Mouse (Mus musculus) bone marrow, adult 2 months (tissue): ENCODE results near the gene Ptpn4. TPM values are rescaled to one million over a fixed set of nuclear protein-coding genes. Genes with fewer than 3 reads are reported as not detected.

Experiments used
- H3K27ac ChIP-seq: fragments of 200-500 bp; 2 replicates; pipeline ENCODE4 v1.5.1; 2012; ENCODE audit warnings: low read depth, mild to moderate bottlenecking, control low read depth, inconsistent platforms, low read length; ENCODE audit not compliant: control insufficient read depth, poor library complexity, insufficient read depth
- H3K4me1 ChIP-seq: fragments of 200-500 bp; 2 replicates; pipeline ENCODE4 v1.6.1; 2011; ENCODE audit warnings: low read length; ENCODE audit not compliant: control insufficient read depth, insufficient read depth
- H3K4me3 ChIP-seq: fragments of 200-500 bp; replicated peaks from 2 replicates; pipeline ENCODE3; 2011; ENCODE audit warnings: mild to moderate bottlenecking, low read depth, low read length, control low read depth; ENCODE audit not compliant: control insufficient read depth
- CTCF ChIP-seq: fragments of 200-500 bp; IDR thresholded peaks from 2 replicates; pipeline ENCODE4 v1.5.1; 2011; ENCODE audit warnings: low read length, control low read depth; ENCODE audit not compliant: control insufficient read depth, insufficient read depth
- POLR2A ChIP-seq: fragments of 200-500 bp; IDR thresholded peaks from 2 replicates; pipeline ENCODE4 v1.6.1; 2011; ENCODE audit warnings: low read depth, mild to moderate bottlenecking, control low read depth, low read length, borderline replicate concordance; ENCODE audit not compliant: control insufficient read depth
- WGBS: fragments of 180-500 bp; shearing (Covaris S2); methylation state at CpG from one replicate; pipeline ENCODE4 v1.1.7; 2018; 5-methylcytosine and 5-hydroxymethylcytosine counted together
- polyA plus RNA-seq: library from polyadenylated mRNA; stranded (reverse); fragments of >200 nt; gene quantifications from 2 replicates; pipeline ENCODE4 v1.2.4, GENCODE M21; 2011; ENCODE audit warnings: low replicate concordance; ENCODE audit not compliant: missing spikeins, insufficient read depth, insufficient read length

Ptpn4 gene
- polyA plus RNA-seq, 1 experiment, result 1.3 TPM

GRCm38 (mm10) chr1:119790616-119791015 lies 46.8 kb downstream of the Ptpn4 start:
- 68% methylated on average over 1 of the region's 1 CpGs for WGBS
- no peak overlapping the region for H3K4me3 ChIP-seq
- TF ChIP-seq POLR2A, result no peak
- no peak for TF ChIP-seq CTCF
- H3K4me1 ChIP-seq, result no peaks in the 10 kb centered on the region; the same call in 1 of the 2 replicates
- no peak overlapping the region for H3K27ac ChIP-seq

GRCm38 (mm10) chr1:119775915-119776314 lies 61.5 kb downstream of the Ptpn4 start:
- H3K27ac ChIP-seq, result no peak overlapping the region
- no peak for TF ChIP-seq POLR2A
- TF ChIP-seq CTCF, result no peak
- WGBS, result 30% methylated on average over 2 of the region's 2 CpGs
- H3K4me1 ChIP-seq, result no peaks in the 10 kb centered on the region
- H3K4me3 ChIP-seq, result no peak overlapping the region

- TF ChIP-seq POLR2A, result no peak
- no peak for TF ChIP-seq CTCF
- H3K4me3 ChIP-seq, result no peak overlapping the region
- H3K27ac ChIP-seq, result no peak overlapping the region
- H3K4me1 ChIP-seq, result no peaks in the 10 kb centered on the region
Measured at GRCm38 (mm10) chr1:119735692-119736091, 101.7 kb downstream of the Ptpn4 start.

- Histone ChIP-seq H3K27ac (no peak overlapping the region), H3K4me1 (no peaks in the 10 kb centered on the region), H3K4me3 (no peak overlapping the region)
- 93% methylated on average over 1 of the region's 1 CpGs for WGBS
- TF ChIP-seq POLR2A (no peak), CTCF (no peak)
Measured at GRCm38 (mm10) chr1:119734801-119735200, 102.6 kb downstream of the Ptpn4 start.

- 82% methylated on average over 2 of the region's 2 CpGs for WGBS
- Histone ChIP-seq H3K4me1 (no peaks in the 10 kb centered on the region), H3K27ac (no peak overlapping the region), H3K4me3 (no peak overlapping the region)
- no peak for TF ChIP-seq POLR2A
- no peak for TF ChIP-seq CTCF
Measured at GRCm38 (mm10) chr1:119731166-119731565, 106.2 kb downstream of the Ptpn4 start.

GRCm38 (mm10) chr1:119713017-119713416 lies 124.4 kb downstream of the Ptpn4 start:
- WGBS, result 24% methylated on average over 2 of the region's 2 CpGs
- TF ChIP-seq POLR2A (no peak), CTCF (no peak)
- Histone ChIP-seq H3K4me1 (no peaks in the 10 kb centered on the region), H3K4me3 (no peak overlapping the region), H3K27ac (no peak overlapping the region)

- Histone ChIP-seq H3K4me1 (no peaks in the 10 kb centered on the region), H3K27ac (no peak overlapping the region), H3K4me3 (no peak overlapping the region)
- no peak for TF ChIP-seq CTCF
- TF ChIP-seq POLR2A, result no peak
- WGBS, result 76% methylated on average over 4 of the region's 4 CpGs
Measured at GRCm38 (mm10) chr1:119706471-119707217, 130.8 kb downstream of the Ptpn4 start.

GRCm38 (mm10) chr1:119696860-119697259 lies 140.6 kb downstream of the Ptpn4 start:
- TF ChIP-seq POLR2A (no peak), CTCF (no peak)
- H3K4me3 ChIP-seq, result no peak overlapping the region
- no peak overlapping the region for H3K27ac ChIP-seq
- no peaks in the 10 kb centered on the region for H3K4me1 ChIP-seq
- WGBS, result 78% methylated on average over 1 of the region's 1 CpGs

GRCm38 (mm10) chr1:119685773-119686558 lies 151.4 kb downstream of the Ptpn4 start:
- no peaks in the 10 kb centered on the region for H3K4me1 ChIP-seq
- WGBS, result 81% methylated on average over 3 of the region's 3 CpGs
- no peak overlapping the region for H3K27ac ChIP-seq
- H3K4me3 ChIP-seq, result no peak overlapping the region
- TF ChIP-seq CTCF (no peak), POLR2A (no peak)
